Mouse (Mus musculus) neutrophil, adult 5-6 weeks (primary cell): ENCODE results near the gene Tas2r117. TPM values are rescaled to one million over a fixed set of nuclear protein-coding genes. Genes with fewer than 3 reads are reported as not detected.

Source experiments
- ATAC-seq: fragments of 151-379, 151-347 bp; 2 replicates; pipeline ENCODE4 v1.8.0; 2017; ENCODE audit warnings: mild to moderate bottlenecking, moderate TSS enrichment; ENCODE audit not compliant: insufficient number of reproducible peaks, poor library complexity, low FRiP score, severe bottlenecking; ENCODE audit errors: extremely low read depth
- total RNA-seq: library from RNA; stranded (forward); fragments of 200-1000 nt; gene quantifications from 2 replicates; pipeline ENCODE4 v1.2.3, GENCODE M21; 2017

Gene Tas2r117
- not detected in 2 replicates for total RNA-seq

- ATAC-seq, result no peak
Observed at GRCm38 (mm10) chr6:132802518-132802917, at the start of gene Tas2r117. Gene Tas2r117, plus strand, starts transcription at chr6:132802818.

- no peak for ATAC-seq
Observed at GRCm38 (mm10) chr6:132754430-132754829, 48.2 kb upstream of the Tas2r117 start, which contains the start of gene Tas2r124. Gene Tas2r124, plus strand, starts transcription at chr6:132754730.

GRCm38 (mm10) chr6:132761831-132762230 lies 40.8 kb upstream of the Tas2r117 start, which contains the start of gene Tas2r102:
Gene Tas2r102, plus strand, starts transcription at chr6:132762131.
- no peak for ATAC-seq

- no peak for ATAC-seq
Observed at GRCm38 (mm10) chr6:132778062-132778461, 24.6 kb upstream of the Tas2r117 start, which contains the start of gene Tas2r136. Gene Tas2r136, minus strand, starts transcription at chr6:132778162.

GRCm38 (mm10) chr6:132795393-132795792 lies 7.2 kb upstream of the Tas2r117 start:
- ATAC-seq, result no peak

- ATAC-seq, result no peak
Observed at GRCm38 (mm10) chr6:132846842-132847241, 44.2 kb downstream of the Tas2r117 start, which contains the start of gene Tas2r123. Gene Tas2r123, plus strand, starts transcription at chr6:132847142.

Other genes with a start within 250 kb of the Tas2r117 start
- gene Prh1, start 233.0 kb upstream of the Tas2r117 start, total RNA-seq, result not detected in 2 replicates
- gene Prp2, start 206.9 kb upstream of the Tas2r117 start, total RNA-seq, result not detected in 2 replicates
- gene A630073D07Rik, start 151.3 kb upstream of the Tas2r117 start, total RNA-seq, result not detected in 2 replicates
- not detected in 2 replicates for gene Tas2r120, start 145.9 kb upstream of the Tas2r117 start, total RNA-seq
- gene Tas2r121, start 101.8 kb upstream of the Tas2r117 start, total RNA-seq, result not detected in 2 replicates
- not detected in 2 replicates for gene Tas2r122, start 90.9 kb upstream of the Tas2r117 start, total RNA-seq
- not detected in 2 replicates for gene Tas2r115, start 64.8 kb upstream of the Tas2r117 start, total RNA-seq
- not detected in 2 replicates for gene Tas2r124, start 48.1 kb upstream of the Tas2r117 start, total RNA-seq
- gene Tas2r102, start 40.7 kb upstream of the Tas2r117 start, total RNA-seq, result not detected in 2 replicates
- gene Tas2r136, start 24.7 kb upstream of the Tas2r117 start, total RNA-seq, result not detected in 2 replicates
- gene Tas2r123, start 44.3 kb downstream of the Tas2r117 start, total RNA-seq, result not detected in 2 replicates
- gene Tas2r116, start 52.6 kb downstream of the Tas2r117 start, total RNA-seq, result not detected in 2 replicates
- gene Tas2r110, start 65.2 kb downstream of the Tas2r117 start, total RNA-seq, result not detected in 2 replicates
- not detected in 2 replicates for gene Tas2r113, start 90.2 kb downstream of the Tas2r117 start, total RNA-seq
- gene Tas2r125, start 106.8 kb downstream of the Tas2r117 start, total RNA-seq, result not detected in 2 replicates
- gene Tas2r129, start 148.3 kb downstream of the Tas2r117 start, total RNA-seq, result not detected in 2 replicates
- gene Tas2r131, start 155.1 kb downstream of the Tas2r117 start, total RNA-seq, result not detected in 2 replicates
- not detected in 2 replicates for gene Tas2r109, start 178.1 kb downstream of the Tas2r117 start, total RNA-seq
- not detected in 2 replicates for gene Tas2r103, start 234.3 kb downstream of the Tas2r117 start, total RNA-seq